Comparison of ENCODE assay signal across 8 mouse cellular contexts in the genomic region with DNA sequence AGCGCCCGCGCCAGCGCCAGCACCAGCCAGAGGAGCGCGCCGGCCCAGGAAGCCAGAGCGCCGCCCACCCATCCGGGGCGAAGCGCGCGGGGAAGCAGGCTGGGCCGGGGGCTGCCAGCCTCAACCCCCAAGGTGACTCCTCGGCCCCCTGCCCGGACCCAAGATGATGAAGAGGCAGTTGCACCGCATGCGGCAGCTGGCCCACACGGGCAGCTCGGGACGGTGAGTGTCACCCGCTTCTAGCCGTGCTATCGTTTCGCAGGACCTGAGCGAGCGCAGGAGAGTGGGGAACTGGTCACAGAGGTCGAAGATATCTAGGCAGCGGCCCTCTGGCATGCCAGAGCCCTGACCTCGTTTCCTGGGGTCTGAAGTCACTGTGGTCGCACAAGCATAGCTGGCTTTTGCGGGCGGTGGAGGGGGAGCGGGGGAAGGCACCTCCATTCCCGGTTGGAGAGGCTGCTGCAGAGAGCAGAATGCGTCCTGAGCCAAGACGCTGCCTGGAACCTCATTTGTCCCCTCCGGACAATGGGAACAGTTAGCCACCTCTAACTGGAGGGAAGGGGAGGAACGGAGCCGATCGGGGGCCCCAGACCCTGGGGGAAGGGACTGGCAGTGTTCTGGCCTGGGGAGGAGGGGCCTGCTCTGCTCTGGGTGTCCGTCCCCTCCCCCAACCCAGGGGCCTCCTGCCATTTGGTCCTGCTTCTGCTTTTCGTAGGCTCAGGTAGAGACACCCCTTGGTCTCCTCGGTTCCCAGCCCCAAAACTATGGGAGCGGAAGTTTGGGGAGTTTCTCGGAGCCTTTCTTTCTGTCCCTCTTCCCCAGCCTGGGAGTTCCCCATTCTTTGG. TPM values are rescaled to one million over a fixed set of nuclear protein-coding genes. Genes with fewer than 3 reads are reported as not detected.
DNase-seq lines count a peak whose midpoint lies in the region; ATAC-seq and TF ChIP-seq lines count a peak whose summit lies in the region.

Gene Sh3bp1 (plus strand): TSS at position 29 of the 845 bp plus-strand sequence.

- 1% methylated on average over 47 of the region's 47 CpGs for WGBS in embryonic facial prominence, embryonic 11.5 days
- WGBS in heart, embryonic 13.5 days, result 1% methylated on average over 47 of the region's 47 CpGs
- 1% methylated on average over 46 of the region's 47 CpGs for WGBS in lung, embryonic 14.5 days

- H3K27ac ChIP-seq in embryonic facial prominence, embryonic 11.5 days (replicated peaks; ENCODE audit: low read depth, low read length), result peak within 1 kb of the TSS; percentile 54
- peak within 1 kb of the TSS; percentile 84 for H3K27ac ChIP-seq in heart, embryonic 13.5 days (replicated peaks)
- peak within 1 kb of the TSS; percentile 72 for H3K27ac ChIP-seq in lung, embryonic 14.5 days (ENCODE audit: low read depth)

- peak within 1 kb of the TSS; percentile 57 for H3K4me3 ChIP-seq in embryonic facial prominence, embryonic 11.5 days (ENCODE audit: low read depth, low read length)
- peak within 1 kb of the TSS; percentile 88 for H3K4me3 ChIP-seq in heart, embryonic 13.5 days
- H3K4me3 ChIP-seq in lung, embryonic 14.5 days (ENCODE audit: low read depth, low read length), result peak within 1 kb of the TSS; percentile 72

- 0 out of 2 replicates have a peak, but pooled peaks have one; percentile 32 for ATAC-seq in embryonic facial prominence, embryonic 11.5 days (replicated peaks; ENCODE audit: insufficient number of reproducible peaks, low FRiP score, low TSS enrichment, low read depth)
- peak; percentile 52; the same call in 1 of the 2 replicates for ATAC-seq in heart, embryonic 13.5 days (ENCODE audit: extremely low read depth, insufficient number of reproducible peaks, low FRiP score, low TSS enrichment)
- peak; percentile 63 for ATAC-seq in lung, embryonic 14.5 days (ENCODE audit: insufficient read depth)
- peak; percentile 28 for ATAC-seq in neutrophil, adult 5-6 weeks (ENCODE audit: extremely low read depth, insufficient number of reproducible peaks, low FRiP score, poor library complexity, severe bottlenecking)

- H3K4me1 ChIP-seq in embryonic facial prominence, embryonic 11.5 days (ENCODE audit: control insufficient read depth, insufficient read depth, low read length), result peaks cover 4% of the 10 kb centered on the region
- peaks cover 67% of the 10 kb centered on the region for H3K4me1 ChIP-seq in heart, embryonic 13.5 days
- H3K4me1 ChIP-seq in lung, embryonic 14.5 days (ENCODE audit: insufficient read depth), result 0 out of 2 replicates have a peak, but pooled peaks cover 13% of the 10 kb centered on the region

- H3K4me2 ChIP-seq in embryonic facial prominence, embryonic 11.5 days (ENCODE audit: low read depth, low read length), result peak within 1 kb of the TSS; percentile 89
- peak within 1 kb of the TSS; percentile 94 for H3K4me2 ChIP-seq in heart, embryonic 13.5 days
- H3K4me2 ChIP-seq in lung, embryonic 14.5 days, result peak within 1 kb of the TSS; percentile 89

- H3K9me3 ChIP-seq in embryonic facial prominence, embryonic 11.5 days (replicated peaks; ENCODE audit: control insufficient read depth, low read length), result no peaks in the 10 kb centered on the region
- H3K9me3 ChIP-seq in heart, embryonic 13.5 days, result no peaks in the 10 kb centered on the region
- no peaks in the 10 kb centered on the region for H3K9me3 ChIP-seq in lung, embryonic 14.5 days (ENCODE audit: low read depth, low read length)

- TF ChIP-seq CTCF in lung, embryonic 14.5 days (IDR thresholded peaks at IDR 0.05; ENCODE audit: low read depth), result no peak

- DNase-seq in 416B (ENCODE audit: low read depth), result peak; percentile 51
- peak; percentile 85 for DNase-seq in Muller cell, postnatal 12 days (ENCODE audit: inconsistent ontology term)
- peak; percentile 83 for DNase-seq in embryonic facial prominence, embryonic 11.5 days (ENCODE audit: low spot score)
- DNase-seq in kidney, postnatal 10 days, result peak; percentile 88
- DNase-seq in lung, embryonic 14.5 days, result peak; percentile 84
- peak; percentile 82 to 86 for DNase-seq in thymus, postnatal 36 days

- no peaks in the 10 kb centered on the region for H3K36me3 ChIP-seq in embryonic facial prominence, embryonic 11.5 days (replicated peaks; ENCODE audit: control insufficient read depth, insufficient read depth, low read depth, low read length)
- H3K36me3 ChIP-seq in heart, embryonic 13.5 days, result peaks cover 46% of the 10 kb centered on the region
- H3K36me3 ChIP-seq in lung, embryonic 14.5 days (ENCODE audit: insufficient read depth), result peaks cover 28% of the 10 kb centered on the region

- no peaks in the 10 kb centered on the region for H3K27me3 ChIP-seq in embryonic facial prominence, embryonic 11.5 days (ENCODE audit: control insufficient read depth, insufficient read depth, low read length)
- no peaks in the 10 kb centered on the region for H3K27me3 ChIP-seq in heart, embryonic 13.5 days (replicated peaks)
- no peaks in the 10 kb centered on the region for H3K27me3 ChIP-seq in lung, embryonic 14.5 days (ENCODE audit: insufficient read depth, low read length)

- peak within 1 kb of the TSS; percentile 68 for H3K9ac ChIP-seq in embryonic facial prominence, embryonic 11.5 days (replicated peaks; ENCODE audit: low read length)
- H3K9ac ChIP-seq in heart, embryonic 13.5 days, result peak within 1 kb of the TSS; percentile 96
- peak within 1 kb of the TSS; percentile 74 for H3K9ac ChIP-seq in lung, embryonic 14.5 days

RNA-seq across cellular contexts. Expression of gene Sh3bp1, which starts in this region (rescaled TPM):
- polyA plus RNA-seq in embryonic facial prominence, embryonic 11.5 days (2014; fragmentation: Nextera tagmentation; extraction: Ambion mirVana), result 25.2 and 29.7 TPM in 2 replicates
- 18.8 and 19.5 TPM in 2 replicates for polyA plus RNA-seq in heart, embryonic 13.5 days (2015; fragmentation: Nextera tagmentation; extraction: Ambion mirVana)
- polyA plus RNA-seq in lung, embryonic 14.5 days (2014; fragmentation: Nextera tagmentation; extraction: Ambion mirVana), result 43.5 and 43.9 TPM in 2 replicates
- 31.8 and 39.0 TPM in 2 replicates for total RNA-seq in neutrophil, adult 5-6 weeks (2017)

Comparison
In these comparisons a context has a peak if more than half of its experiments do, and no peak if none do; other contexts are left out.
1. Peak in every context shown above with its lines: DNase-seq, ATAC-seq, H3K4me3 ChIP-seq and H3K27ac ChIP-seq.